Mouse (Mus musculus) spleen, postnatal 4 days (tissue): ENCODE results near the gene Asb2.

ENCODE experiments used
- DNase-seq, 2 experiments: peaks; one replicate each; pipeline ENCODE4 v3.0.0; 2022; ENCODE audit warnings: low spot score in 2 of 2

Asb2 gene

DNA sequence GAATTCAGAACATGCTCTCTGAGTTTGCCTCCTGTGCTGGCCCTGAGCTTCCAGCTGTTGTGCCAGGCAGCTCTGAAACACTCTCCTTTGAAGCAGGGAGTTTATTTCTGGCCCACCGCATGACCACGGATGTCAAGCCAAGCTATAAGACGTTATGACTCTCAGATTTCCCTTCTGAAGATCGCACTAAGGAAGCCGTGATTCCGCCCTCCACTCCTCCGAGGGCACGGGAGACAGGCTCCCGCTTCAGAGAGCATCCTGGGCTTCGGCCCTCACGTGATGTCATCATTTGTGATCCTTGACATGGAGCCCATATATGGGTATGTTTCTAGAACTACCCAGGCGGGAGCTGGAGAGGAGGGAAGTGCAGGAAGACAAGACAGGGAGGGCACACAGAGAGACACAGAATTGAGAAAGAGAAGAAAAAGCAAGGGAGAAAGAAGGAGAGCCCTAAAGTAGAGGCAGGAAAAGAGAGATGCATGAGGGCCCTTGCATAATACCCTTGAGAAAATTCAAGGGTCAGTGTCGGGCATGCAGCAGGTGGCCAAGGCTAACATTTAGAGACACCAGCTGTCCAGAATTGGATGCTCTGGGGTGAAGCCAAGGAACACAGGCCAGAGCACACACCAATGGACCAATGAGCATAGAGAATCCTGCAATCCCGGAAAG, at the start of gene Asb2:
TSS of gene Asb2 (minus strand) at position 256 of the 669 bp plus-strand sequence.
- DNase-seq = no peak

DNA sequence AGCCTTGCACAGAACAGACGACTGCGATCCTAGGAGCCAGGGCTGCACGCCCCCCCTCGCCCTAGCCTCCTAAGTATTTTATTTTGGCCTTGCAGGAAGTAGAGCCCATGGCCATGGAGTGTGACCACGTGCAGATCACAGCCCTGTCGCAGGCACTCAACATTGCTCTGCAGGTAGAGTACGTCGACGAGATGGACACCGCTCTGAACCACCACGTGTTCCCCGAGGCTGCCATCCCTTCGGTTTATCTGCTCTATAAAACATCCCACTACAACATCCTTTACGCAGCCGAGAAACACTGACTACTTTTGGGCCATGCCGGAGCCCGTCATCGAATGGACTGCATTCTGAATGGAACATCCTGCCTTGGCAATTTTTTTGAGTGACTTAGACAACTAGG, 48.3 kb upstream of the Asb2 start:
- no peak for DNase-seq

DNA sequence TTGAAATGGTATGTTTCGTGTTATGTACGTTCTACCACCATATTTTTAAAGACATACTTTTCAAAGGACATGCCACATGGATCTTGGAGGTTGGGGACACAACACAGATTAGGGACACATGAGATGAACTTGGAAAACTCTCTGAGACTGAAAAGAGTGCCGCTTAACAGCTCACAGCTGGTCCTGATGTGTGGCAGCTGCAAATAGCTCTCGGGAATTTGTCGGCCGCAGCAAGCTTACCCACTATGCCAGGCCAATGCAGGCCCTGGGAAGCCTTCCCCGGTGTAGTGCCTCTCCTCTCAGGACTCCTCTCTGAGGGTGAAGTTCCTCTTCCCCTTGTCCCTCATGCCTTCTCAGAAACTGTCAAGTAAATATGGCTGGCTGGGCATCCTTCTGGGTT, 41.0 kb upstream of the Asb2 start:
- DNase-seq = no peak

DNA sequence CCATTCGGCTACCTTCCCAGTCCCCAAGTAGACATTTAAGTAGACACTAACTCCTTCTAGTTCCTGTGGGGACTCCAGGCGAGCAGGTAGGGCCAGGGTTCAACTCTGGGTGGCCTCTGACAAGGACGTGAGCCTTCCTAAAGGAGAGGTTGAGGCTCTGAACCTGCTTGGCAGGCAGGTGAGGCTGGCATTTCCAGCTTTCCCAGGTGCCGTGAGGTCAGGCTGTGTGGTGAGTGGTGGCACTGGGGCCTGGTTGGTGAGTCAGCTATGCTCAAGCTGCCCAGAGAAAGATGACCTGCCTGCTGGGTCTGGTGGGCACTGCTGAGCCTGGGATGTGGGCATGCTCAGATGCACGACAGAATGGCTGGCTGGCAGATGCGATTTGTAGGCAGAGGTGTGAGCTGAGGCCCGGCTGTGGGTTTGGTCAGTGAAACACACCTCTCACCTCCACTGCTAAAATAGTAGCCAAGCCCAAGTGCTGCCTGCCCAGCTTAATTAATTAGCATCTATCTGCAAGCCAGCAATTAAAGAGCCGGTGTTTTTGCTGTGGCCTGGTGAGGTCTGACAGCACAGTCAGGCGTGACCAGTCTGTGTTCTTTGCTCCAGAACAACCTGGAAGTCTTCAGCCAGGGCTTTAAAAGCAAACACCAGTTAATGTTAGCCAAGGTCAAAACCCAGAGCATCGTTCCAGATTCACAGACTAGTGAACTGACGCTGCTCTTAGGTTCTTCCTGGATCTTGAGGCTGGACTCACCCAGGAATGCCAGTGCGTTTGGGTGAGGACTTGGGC, 39.9 kb upstream of the Asb2 start:
- no peak for DNase-seq

DNA sequence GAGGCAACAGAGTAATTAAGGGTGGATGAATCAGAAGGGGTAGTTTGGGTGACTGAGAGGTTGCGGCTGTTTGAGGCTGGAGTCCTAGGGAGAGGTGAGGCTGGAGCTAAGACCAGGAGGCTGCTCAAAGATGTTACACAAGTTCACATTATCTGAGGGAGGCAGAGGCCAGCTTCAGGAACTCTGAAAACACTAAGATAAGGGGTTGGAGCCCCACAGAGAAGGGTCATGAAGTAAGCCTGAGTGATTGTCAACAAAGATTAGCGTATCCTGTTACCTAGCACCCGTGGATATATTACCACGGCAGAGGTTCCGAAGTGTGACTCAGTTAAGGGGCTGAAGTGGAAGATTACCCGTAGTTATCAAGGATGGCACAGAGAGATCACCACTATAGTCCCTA, 37.7 kb upstream of the Asb2 start:
- peak in 1 of 2 experiments; percentile 55 for DNase-seq

DNA sequence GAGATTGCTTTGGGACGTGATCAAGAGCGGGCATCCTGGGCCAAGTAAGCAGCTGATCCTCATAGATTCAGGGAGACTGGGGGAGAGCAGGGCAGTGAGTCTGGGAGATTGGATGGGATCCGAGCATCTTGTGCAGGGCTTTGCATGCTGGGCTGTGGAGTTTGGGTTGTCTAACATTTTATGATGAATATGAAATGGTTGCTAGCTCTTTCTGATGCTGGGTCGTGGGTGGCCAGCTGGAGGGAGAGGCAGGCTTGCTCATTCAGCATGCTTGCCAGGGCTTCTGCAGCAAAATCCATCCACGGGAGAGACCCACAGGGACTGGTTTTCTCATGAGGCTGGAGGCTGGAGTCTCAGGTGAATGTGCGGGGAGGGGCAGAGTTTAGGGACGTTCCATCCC, 35.3 kb upstream of the Asb2 start:
- no peak for DNase-seq

DNA sequence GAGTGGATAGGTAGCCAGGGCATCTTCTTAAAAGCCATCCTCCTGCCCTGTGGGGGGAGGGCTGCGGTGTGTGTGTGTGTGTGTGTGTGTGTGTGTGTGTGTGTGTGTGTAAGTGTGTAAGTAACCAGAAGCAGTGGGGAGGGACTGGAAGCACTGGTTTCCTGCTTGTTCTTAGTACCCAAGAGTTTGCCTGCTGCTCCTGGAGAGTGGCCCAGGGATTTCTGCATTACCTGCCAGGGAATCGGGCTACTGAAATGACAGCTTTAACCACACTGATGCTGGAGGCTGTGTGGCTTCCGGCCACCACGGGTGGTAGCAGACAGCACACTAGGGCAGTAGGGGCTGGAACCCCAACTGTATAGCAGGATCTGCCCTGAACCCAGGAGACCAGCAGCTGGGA, 34.2 kb upstream of the Asb2 start:
- no peak for DNase-seq

DNA sequence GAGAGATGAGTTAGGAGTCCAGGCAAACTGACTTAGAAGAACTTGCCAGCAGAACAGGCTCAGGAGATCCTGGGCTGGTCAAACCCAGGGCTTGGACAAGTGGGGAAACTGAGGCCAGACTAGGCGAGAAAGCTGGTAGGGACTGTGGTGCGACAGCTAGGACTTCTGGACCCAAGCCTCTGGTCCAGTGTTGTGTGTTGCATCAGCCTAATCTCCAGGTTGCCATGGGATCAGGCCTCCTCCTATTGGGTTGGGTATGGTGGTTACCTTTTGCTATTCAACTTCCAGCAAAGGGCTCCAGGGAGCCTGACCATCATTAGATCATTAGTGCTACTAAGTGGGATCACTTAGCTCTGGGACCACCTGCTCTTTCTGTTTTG, 33.5 kb upstream of the Asb2 start:
- DNase-seq = no peak

DNA sequence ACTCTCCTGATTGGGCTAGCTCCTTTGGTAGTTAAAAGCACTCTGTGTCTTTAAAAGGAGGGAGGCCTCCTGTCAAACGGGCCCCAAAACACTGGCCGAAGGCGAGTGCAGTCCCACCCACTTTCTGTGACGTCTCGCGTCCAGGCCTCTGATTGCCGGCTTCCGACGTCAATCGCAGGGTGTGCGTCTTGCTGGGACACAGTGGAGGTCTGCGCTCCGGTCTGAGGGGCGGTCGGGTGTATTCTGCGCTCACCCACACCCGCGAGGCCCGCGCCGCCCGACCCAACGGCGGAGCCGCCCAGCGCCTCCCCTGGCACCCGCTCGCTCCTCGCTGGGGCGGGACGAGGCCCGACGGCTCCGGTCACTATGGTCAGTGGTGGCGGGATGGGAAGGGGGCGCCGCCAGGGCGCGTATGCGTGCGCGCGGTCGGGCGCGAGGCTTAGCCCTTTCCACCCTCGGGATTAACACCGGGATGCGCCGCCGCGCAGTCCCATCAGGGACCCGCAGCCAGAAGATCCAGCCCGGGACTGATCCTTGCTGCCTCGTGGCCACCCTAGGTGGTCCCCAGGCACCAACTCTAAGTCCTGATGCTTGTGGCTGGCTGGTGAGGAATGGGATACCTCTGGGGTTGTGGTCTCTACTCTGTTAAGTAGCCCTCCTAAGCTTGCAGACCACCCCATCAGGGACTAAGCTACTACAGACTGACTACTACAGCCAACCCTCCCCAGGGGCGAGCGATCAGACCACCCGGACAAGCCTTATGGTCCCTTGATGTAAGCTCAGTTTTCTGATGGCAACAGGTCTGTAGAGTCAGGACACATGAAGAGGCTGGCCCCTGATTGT, 32.9 kb upstream of the Asb2 start, which contains the start of gene Otub2:
TSS of gene Otub2 (plus strand) at position 178 of the 843 bp plus-strand sequence.
- DNase-seq = peak; percentile 95 to 96

DNA sequence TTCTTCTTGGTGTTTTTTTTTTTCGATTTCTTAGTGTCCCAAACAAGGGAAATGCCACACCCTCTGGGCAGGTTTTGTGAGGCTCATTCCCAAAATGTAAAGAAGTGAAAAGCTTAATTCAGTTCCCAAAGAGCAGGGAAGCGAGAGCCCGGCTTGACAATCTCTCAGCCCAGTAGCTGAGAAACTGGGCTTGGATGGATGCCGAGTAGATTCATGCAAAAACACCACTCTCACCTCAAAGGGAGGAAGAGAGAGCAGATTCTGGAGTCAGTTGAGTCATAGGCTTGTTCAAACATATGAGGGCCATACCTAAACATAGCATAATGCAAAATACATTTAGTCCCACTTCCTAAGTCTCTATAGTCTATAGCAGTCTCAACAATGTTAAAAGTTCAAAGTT, 24.4 kb upstream of the Asb2 start:
- DNase-seq = no peak

DNA sequence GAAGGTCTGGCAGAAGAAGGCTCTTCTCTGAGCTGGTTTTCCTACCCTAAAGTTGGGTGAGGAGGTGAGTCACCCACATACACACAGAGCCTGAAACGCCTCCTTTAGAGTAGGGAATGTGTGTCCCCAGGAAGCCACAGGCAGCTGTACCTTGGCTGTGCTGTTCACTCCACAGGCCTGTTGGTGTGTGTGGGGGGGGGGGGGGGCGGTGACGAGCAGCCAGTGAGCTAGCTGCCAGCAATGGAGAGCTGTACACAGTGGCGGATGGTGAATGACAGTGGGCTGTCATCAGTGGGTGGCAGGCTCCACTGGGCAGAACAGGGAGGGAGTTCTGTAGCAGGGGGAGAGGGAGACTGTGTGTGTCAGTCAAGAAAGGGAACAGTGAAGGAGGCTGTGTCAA, 21.0 kb upstream of the Asb2 start:
- no peak for DNase-seq

DNA sequence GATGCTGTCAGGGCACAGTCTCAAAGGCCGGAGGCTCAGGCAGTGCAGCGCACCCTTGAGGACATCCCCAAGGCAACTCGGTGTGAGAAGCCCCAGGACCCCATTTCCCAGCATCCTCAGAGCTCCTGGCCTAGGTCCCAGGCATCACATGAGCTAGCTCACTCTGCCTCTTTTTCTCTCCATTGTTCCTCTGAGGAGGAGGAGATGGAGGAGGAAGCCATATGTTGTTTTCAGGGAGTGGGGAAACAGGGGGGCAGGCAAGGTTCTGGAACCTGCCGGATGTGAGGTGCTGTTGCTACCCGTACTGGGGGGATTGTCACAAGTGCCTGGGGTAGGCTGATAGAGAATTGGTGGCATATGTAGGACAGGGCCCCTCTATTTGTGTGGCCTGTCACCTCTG, 20.3 kb upstream of the Asb2 start:
- DNase-seq = no peak

DNA sequence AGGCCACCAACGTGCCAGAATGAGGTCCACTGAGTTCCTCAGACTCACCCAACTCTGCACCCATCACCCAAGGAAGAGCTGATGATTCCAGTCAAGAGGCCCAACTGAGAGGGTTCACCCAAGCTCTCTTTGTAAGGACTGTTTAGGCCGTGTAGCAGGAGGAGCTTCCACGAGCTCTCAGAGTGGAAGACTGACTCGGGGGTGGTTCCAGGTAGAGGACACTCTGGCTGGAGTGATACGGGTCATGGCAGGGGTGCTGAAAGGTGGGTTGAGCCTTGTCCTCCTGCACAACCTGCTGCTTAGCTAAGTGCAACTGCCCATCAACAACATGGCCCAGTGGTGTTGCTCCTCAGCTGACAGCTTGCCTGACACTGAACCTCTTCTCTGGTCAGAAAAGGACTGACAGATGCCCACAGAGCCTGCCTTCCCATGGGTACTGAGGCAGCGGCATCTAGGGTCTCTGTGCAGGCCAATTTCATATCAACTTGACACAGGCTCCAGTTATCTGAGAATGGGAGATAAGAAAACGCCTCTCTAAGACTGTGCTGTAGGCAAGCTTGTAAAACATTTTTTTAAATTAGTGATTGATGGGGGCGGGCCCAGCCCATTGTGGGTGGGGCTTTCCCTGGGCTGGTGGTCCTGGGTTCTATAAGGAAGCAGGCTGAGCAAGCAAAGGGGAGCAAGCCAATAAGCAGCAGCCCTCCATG, 17.9 kb upstream of the Asb2 start:
- no peak for DNase-seq

DNA sequence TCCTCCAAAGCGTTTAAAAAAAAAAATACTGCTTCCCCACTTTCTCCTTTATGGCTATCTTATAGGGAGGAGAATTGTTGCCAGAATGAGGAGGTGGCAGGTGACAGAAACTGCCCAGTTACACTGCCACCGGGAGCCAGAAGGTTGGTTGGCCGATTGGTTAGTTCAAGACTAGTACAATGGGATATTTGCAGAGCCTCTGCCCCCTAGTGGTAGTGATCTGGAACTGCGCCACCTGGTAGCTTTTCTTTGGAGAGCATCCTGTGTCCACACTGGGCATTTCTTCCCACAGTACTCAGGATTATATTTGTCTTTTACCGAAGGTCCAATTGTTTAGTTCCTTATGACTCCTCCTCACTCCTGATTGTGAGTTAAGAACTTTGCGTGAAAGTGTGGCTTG, 15.9 kb upstream of the Asb2 start:
- peak; percentile 66 to 84 for DNase-seq

DNA sequence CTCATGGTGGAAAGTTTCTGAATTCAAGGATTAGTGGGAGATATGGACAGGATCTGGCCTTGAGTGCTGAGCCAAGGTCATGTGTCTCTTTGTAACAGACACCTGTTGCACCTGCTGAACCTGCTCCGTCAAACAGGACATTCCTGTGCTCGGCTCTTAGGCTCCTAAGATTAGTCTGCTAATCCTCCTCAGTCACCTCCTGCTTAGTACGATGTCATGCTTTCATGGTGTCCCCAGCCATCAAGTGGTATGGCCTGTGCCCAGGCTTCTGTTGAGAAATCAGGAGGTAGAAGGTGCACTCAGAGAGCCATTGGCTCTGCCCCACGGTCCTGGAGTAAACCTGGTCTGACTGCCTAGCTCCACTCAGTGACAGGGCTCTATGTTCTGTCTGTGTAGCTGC, 15.1 kb upstream of the Asb2 start:
- DNase-seq = no peak

DNA sequence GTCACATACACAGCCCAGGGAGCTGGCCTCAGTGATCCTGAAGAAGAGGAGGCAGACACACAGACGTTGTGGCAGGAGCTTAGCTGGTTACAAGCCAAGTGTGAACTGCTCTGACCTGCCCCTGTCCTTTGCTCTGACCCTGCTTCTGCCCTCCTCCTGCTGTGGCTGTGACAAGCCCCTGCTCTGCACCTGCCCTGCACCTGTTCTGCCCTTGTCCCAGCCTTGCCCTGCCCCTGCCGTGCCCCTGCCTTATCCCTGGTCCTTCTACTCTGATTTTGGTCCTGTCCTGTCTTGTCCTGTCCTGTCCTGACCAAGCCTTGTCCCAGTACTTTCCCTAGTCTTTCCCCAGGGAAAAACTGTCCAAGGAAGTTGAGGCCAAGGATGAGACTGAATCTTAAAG, 13.0 kb upstream of the Asb2 start:
- no peak for DNase-seq

DNA sequence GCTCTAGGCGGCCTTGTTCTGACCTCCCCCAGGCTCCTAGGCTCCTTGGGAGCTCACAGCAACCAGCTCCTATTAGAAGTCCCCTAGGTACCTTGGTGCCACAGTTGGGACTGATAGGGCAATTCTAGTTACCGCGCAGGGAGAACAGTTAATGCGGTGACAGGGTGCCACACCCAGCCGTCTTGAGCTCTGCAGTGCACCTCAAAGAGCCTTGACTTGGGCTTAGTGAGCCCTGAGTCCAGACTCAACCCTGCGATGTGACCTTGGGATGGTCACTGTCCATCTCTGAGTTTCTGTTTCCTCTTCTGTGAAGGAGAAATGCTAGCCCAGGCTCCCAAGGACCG, 12.5 kb upstream of the Asb2 start:
- no peak for DNase-seq

DNA sequence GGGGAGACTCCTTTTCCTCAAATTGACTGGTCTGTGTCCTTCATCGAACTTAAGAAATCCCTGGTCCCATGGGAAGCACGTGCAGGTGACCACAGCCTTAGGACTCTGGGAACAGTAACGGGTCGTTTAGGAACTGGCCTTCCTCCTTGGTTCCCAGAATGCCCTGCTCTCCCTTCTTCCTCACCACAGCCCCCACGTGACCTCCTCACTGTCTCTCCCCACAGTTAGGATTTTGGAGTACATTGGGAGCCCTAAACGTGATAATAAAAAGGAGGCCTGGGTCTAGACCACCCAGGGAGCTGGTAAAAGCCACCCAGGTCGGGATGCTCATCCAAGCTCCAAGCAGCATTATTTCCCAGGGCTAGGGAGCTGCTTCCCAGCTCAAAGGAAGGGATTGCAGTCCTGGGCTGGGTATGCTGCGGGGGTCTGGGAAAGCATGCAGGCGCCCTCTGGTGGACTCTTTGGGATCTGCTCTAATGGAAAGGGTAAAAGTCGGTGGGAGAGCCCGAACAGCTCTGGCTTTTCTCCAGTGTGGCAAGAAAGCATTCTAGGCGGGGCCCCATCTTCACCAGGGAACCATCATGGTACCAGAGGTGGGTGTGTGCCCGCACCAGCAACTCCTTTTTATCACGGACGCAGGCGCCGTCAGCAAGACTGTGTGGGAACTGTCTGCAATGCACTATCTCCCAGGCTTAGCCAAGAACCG, 12.0 kb upstream of the Asb2 start:
- DNase-seq = peak; percentile 70 to 90

DNA sequence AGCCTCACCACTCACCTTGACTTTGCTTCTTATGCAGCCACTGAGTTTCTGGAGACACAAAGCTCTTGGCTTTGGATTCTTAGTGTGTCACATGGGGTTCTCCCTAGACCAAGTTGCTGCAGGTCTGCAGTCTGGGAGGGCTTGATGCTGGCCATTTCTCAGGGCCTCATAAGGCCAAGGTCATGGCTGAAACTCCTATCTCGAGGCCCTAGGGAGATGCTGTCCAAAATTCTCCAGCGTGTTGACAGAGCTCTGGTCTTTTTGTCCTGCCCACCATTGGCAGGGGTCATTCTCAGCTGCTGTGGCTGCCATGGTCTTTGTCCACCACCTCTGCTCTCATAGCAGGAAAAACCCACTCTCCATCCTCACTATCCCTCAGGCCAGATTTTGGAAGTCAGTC, 11.4 kb upstream of the Asb2 start:
- DNase-seq = no peak

DNA sequence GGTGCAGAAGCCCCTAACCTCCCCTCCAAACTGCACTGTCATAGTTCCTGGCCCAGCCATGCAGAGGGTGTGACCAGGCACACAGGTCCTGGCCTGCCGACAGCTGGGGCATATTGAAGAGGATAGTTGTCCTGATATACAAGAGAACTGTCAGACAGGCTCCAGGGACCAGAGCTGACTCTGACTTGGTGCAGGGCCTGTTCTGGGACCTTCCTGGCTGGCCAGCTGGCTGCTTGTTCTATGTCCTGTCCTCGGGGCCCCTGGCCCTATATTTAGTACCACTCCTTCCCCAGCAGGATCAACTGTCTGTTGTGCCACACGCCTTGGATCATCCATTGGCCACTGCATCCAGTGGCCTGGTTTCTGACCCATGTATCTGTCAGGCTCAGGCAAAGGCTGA, 6.5 kb upstream of the Asb2 start:
- no peak for DNase-seq

DNA sequence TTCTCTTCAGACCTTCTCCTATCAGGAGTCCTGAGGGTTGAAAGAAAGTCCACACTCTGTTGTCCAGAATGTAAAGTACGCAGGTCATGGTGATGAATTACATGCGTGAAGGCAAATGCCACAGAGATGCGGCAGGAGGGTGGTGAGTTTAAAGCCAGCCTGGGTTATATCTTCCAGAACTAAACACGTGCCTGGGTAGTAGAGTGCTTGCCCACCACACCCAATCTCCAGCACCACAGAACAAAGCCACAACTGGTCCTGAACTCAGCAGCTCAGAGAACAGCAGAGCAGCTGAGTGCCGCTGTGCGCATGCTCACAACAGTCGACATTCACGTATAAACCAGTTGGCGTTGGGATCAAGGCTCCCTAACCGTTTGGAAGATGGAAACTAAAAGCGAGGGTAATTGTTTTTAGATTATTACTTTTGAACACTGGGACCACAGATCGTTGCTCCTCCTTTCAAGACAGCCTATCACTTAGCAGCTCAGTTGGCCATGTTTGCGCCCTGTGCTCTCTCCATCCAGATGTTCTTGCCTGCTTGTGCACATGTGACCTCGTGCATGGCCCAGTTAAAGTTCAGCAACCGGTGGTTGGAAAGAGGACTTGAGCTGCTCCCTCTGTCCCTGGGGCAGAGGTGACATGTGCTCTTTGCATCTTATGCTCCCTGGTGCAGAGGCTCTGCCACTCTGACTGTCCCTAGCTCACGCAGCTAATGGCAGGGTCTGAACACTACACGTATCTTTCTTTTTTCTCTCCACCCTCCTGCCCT, 5.9 kb upstream of the Asb2 start:
- DNase-seq = no peak
